Mouse (Mus musculus) stomach, embryonic 15.5 days (tissue): ENCODE results near the gene Pld2. TPM values are rescaled to one million over a fixed set of nuclear protein-coding genes. Genes with fewer than 3 reads are reported as not detected.

Experiments
- ATAC-seq: fragments of 200-750 bp; cut with Nextera tagmentation; 2 replicates; pipeline ENCODE4 v1.8.0; 2017; ENCODE audit warnings: low read depth, moderate number of reproducible peaks, moderate TSS enrichment; ENCODE audit not compliant: insufficient read depth, low FRiP score
- H3K27ac ChIP-seq: fragments of 300-500 bp; sonication (generic); 2 replicates; pipeline ENCODE4 v1.5.1; 2015; ENCODE audit warnings: mild to moderate bottlenecking, inconsistent platforms
- H3K27me3 ChIP-seq: fragments of 300-500 bp; sonication (generic); replicated peaks from 2 replicates; pipeline ENCODE4 v1.6.1; 2015; ENCODE audit warnings: inconsistent platforms
- H3K36me3 ChIP-seq: fragments of 300-500 bp; sonication (generic); 2 replicates; pipeline ENCODE4 v1.6.1; 2015; ENCODE audit warnings: inconsistent platforms
- H3K4me1 ChIP-seq: fragments of 300-500 bp; sonication (generic); 2 replicates; pipeline ENCODE4 v1.6.1; 2015; ENCODE audit warnings: inconsistent platforms
- H3K4me2 ChIP-seq: fragments of 300-500 bp; sonication (generic); 2 replicates; pipeline ENCODE4 v1.6.1; 2015; ENCODE audit warnings: mild to moderate bottlenecking, inconsistent platforms
- H3K4me3 ChIP-seq: fragments of 300-500 bp; sonication (generic); replicated peaks from 2 replicates; pipeline ENCODE4 v1.5.1; 2015; ENCODE audit warnings: inconsistent platforms
- H3K9ac ChIP-seq: fragments of 300-500 bp; sonication (generic); 2 replicates; pipeline ENCODE4 v1.6.1; 2015; ENCODE audit warnings: inconsistent platforms
- H3K9me3 ChIP-seq: fragments of 300-500 bp; sonication (generic); 2 replicates; pipeline ENCODE4 v1.6.1; 2016; ENCODE audit warnings: inconsistent platforms
- WGBS: fragments of 180-500 bp; shearing (Covaris S2); methylation state at CpG from one replicate; pipeline ENCODE4 v1.1.7; 2015; 5-methylcytosine and 5-hydroxymethylcytosine counted together
- polyA plus RNA-seq: library from polyadenylated mRNA; unstranded; fragments of >200 nt; fragmentation: Nextera tagmentation; extraction: Ambion mirVana; gene quantifications from 2 replicates; pipeline ENCODE4 v1.2.1, GENCODE M21; 2015

Gene Pld2
- polyA plus RNA-seq, 1 experiment from 2014 or later: 12.9 TPM

DNA sequence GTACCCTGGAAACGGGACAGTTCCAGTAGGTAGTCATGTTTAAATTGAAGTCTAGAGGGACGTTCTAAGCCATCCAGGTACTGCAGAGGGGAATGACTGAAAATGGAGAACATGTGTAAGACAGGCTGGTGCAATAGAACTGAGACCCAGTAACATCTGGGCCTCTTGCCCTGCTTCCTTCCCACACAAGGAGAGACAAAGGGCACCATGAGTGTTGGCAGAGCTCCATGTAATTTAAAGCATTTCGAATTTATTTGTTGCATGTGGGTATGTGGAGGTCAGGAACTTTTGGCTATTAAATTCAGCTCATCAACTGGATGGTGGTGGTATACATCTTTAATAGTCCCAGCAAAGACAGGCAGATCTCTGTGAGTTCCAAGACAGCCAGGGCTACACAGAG, 42.3 kb downstream of the Pld2 start:
- H3K4me1 ChIP-seq: peaks cover 58% of the 10 kb centered on the region
- H3K4me2 ChIP-seq: no peak overlapping the region
- no peaks in the 10 kb centered on the region for H3K27me3 ChIP-seq
- 52% methylated on average over 3 of the region's 3 CpGs for WGBS
- no peaks in the 10 kb centered on the region for H3K36me3 ChIP-seq
- no peak overlapping the region for H3K4me3 ChIP-seq
- no peak overlapping the region for H3K9ac ChIP-seq
- H3K27ac ChIP-seq: 0 out of 2 replicates have a peak overlapping the region, but pooled peaks have one; percentile 79
- H3K9me3 ChIP-seq: no peaks in the 10 kb centered on the region
- no peak for ATAC-seq

- 42% methylated on average over 6 of the region's 6 CpGs for WGBS
- H3K27ac ChIP-seq: peak overlapping the region; percentile 79
- no peak overlapping the region for H3K4me3 ChIP-seq
- no peaks in the 10 kb centered on the region for H3K27me3 ChIP-seq
- H3K9ac ChIP-seq: no peak overlapping the region
- H3K4me1 ChIP-seq: peaks cover 54% of the 10 kb centered on the region
- H3K4me2 ChIP-seq: peak overlapping the region; percentile 2; the same call in 1 of the 2 replicates
- ATAC-seq: no peak
- H3K36me3 ChIP-seq: no peaks in the 10 kb centered on the region
- H3K9me3 ChIP-seq: no peaks in the 10 kb centered on the region
Measured at GRCm38 (mm10) chr11:70583022-70583714, 43.3 kb downstream of the Pld2 start.

GRCm38 (mm10) chr11:70583775-70584174, 43.9 kb downstream of the Pld2 start:
- Histone ChIP-seq H3K36me3 (no peaks in the 10 kb centered on the region), H3K9ac (no peak overlapping the region), H3K27me3 (no peaks in the 10 kb centered on the region), H3K4me1 (peaks cover 48% of the 10 kb centered on the region), H3K4me3 (no peak overlapping the region), H3K4me2 (no peak overlapping the region), H3K27ac (peak overlapping the region; percentile 79), H3K9me3 (no peaks in the 10 kb centered on the region)
- no peak for ATAC-seq
- 82% methylated on average over 7 of the region's 7 CpGs for WGBS

DNA sequence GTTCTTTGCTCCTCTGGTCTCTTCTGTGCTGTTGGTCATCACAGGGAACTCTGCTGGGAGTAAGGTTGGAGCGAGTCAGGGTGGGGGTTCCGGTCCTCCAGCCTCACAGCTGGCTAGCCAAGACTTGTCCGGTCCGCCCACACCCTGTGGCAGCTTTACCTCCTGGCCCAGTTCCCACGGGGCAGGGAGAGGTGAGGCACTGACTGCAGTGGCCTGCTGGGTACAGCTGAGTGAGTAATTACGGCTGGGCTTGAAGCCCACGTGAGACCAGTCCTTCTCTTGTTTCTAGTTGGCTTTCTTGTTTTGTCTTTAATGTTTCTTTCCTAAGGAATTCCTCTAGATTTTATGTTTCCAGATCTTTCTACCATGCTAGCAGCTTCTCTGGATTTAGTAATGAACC, 45.6 kb downstream of the Pld2 start:
- ATAC-seq: peak; percentile 79
- Histone ChIP-seq H3K4me2 (no peak overlapping the region), H3K9ac (no peak overlapping the region), H3K27me3 (no peaks in the 10 kb centered on the region), H3K36me3 (no peaks in the 10 kb centered on the region), H3K27ac (peak overlapping the region; percentile 52), H3K4me3 (no peak overlapping the region), H3K4me1 (peaks cover 36% of the 10 kb centered on the region), H3K9me3 (no peaks in the 10 kb centered on the region)
- 35% methylated on average over 7 of the region's 7 CpGs for whole genome bisulfite sequencing

- WGBS: 78% methylated on average over 3 of the region's 3 CpGs
- H3K27me3 ChIP-seq: no peaks in the 10 kb centered on the region
Measured at GRCm38 (mm10) chr11:70586261-70586660, 46.4 kb downstream of the Pld2 start.

GRCm38 (mm10) chr11:70586954-70587353, 47.1 kb downstream of the Pld2 start:
- Histone ChIP-seq H3K9ac (no peak overlapping the region), H3K4me2 (no peak overlapping the region), H3K4me3 (no peak overlapping the region), H3K27me3 (no peaks in the 10 kb centered on the region), H3K9me3 (no peaks in the 10 kb centered on the region), H3K4me1 (peaks cover 35% of the 10 kb centered on the region), H3K36me3 (no peaks in the 10 kb centered on the region), H3K27ac (no peak overlapping the region)
- ATAC-seq: no peak
- 70% methylated on average over 5 of the region's 5 CpGs for WGBS

More at GRCm38 (mm10) chr11:70586261-70586660, 46.4 kb downstream of the Pld2 start:
- Histone ChIP-seq H3K4me2 (no peak overlapping the region), H3K9me3 (no peaks in the 10 kb centered on the region), H3K4me3 (no peak overlapping the region), H3K36me3 (no peaks in the 10 kb centered on the region), H3K4me1 (peaks cover 36% of the 10 kb centered on the region), H3K9ac (no peak overlapping the region), H3K27ac (0 out of 2 replicates have a peak overlapping the region, but pooled peaks have one; percentile 52)
- ATAC-seq: no peak

- no peak for ATAC-seq
- Histone ChIP-seq H3K4me2 (no peak overlapping the region), H3K9ac (no peak overlapping the region), H3K27me3 (no peaks in the 10 kb centered on the region), H3K4me1 (0 out of 2 replicates have a peak, but pooled peaks cover 7% of the 10 kb centered on the region), H3K9me3 (no peaks in the 10 kb centered on the region), H3K27ac (no peak overlapping the region), H3K4me3 (no peak overlapping the region), H3K36me3 (no peaks in the 10 kb centered on the region)
- 84% methylated on average over 1 of the region's 1 CpGs for WGBS
Measured at GRCm38 (mm10) chr11:70591733-70592132, 51.9 kb downstream of the Pld2 start.

DNA sequence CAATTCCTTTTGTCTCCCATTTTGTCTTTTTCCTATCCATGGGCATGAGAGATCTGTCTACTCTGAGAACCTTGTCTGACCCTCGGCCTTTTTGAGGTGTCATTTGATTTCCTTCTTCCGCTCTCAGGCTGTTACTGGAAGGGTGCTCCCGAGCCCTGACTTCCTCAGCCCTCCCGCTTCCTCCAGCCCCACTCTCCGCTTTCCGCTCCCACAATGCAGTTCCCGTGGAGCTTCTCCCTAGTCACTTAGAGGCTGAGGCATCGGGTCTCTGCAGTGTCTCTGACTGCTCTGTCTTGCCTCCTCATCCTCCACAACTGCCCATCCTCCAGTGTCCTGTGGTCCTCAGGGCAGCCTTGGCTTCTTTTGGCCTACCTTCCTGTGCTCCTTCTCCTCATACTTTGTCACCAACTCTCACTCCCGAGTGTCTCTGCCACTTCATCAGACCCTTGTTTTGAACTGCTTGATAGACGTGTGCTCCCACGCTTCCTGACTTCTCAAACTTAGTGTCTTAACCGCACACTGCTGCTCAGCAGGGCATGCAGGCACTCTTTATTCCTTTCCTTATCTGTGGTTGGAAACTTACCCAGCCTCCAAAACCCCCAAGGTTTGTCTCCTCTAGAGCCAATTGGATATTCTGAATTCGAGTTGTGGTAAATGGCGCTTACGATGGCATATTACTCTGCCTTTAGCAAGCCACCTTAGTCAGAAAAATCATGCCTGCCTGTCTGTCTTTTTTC, 54.6 kb downstream of the Pld2 start:
- H3K4me1 ChIP-seq: 0 out of 2 replicates have a peak, but pooled peaks cover 3% of the 10 kb centered on the region
- no peak overlapping the region for H3K4me3 ChIP-seq
- H3K9ac ChIP-seq: no peak overlapping the region
- H3K9me3 ChIP-seq: no peaks in the 10 kb centered on the region
- H3K36me3 ChIP-seq: peaks cover 4% of the 10 kb centered on the region; the same call in 1 of the 2 replicates
- H3K27ac ChIP-seq: no peak overlapping the region; the same call in 1 of the 2 replicates
- no peak for ATAC-seq
- H3K4me2 ChIP-seq: no peak overlapping the region
- WGBS: 74% methylated on average over 15 of the region's 15 CpGs
- H3K27me3 ChIP-seq: no peaks in the 10 kb centered on the region

DNA sequence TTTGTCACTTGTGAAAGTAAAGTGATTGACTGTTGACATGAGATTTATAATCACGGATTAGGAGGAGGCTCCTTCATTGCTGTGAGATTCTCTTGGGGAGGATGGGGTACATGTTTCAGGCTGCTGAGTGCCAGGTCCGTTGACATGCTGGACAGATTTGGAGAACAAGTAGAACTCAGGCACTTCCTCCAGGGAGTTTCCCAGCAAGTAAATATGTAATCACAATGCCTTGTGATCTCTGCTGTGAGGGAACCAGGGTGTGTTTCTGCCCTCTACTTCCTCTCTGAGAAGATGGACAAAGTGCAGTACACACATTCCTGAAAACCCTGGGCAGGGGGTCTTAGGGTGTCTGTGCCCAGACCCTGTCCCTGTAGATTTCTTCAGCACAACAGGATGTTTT, 55.8 kb downstream of the Pld2 start:
- 0 out of 2 replicates have a peak, but pooled peaks cover 3% of the 10 kb centered on the region for H3K4me1 ChIP-seq
- no peak overlapping the region for H3K4me3 ChIP-seq
- no peak for ATAC-seq
- H3K4me2 ChIP-seq: 0 out of 2 replicates have a peak overlapping the region, but pooled peaks have one; percentile 2
- WGBS: 40% methylated on average over 2 of the region's 2 CpGs
- no peaks in the 10 kb centered on the region for H3K9me3 ChIP-seq
- peak overlapping the region; percentile 57 for H3K27ac ChIP-seq
- no peak overlapping the region for H3K9ac ChIP-seq
- no peaks in the 10 kb centered on the region for H3K27me3 ChIP-seq
- peaks cover 4% of the 10 kb centered on the region; the same call in 1 of the 2 replicates for H3K36me3 ChIP-seq

- no peaks in the 10 kb centered on the region for H3K27me3 ChIP-seq
- 0 out of 2 replicates have a peak, but pooled peaks cover 3% of the 10 kb centered on the region for H3K4me1 ChIP-seq
- no peak for ATAC-seq
- H3K9ac ChIP-seq: no peak overlapping the region
- H3K4me2 ChIP-seq: no peak overlapping the region
- 65% methylated on average over 4 of the region's 4 CpGs for WGBS
- no peak overlapping the region for H3K4me3 ChIP-seq
- H3K36me3 ChIP-seq: peaks cover 4% of the 10 kb centered on the region; the same call in 1 of the 2 replicates
- H3K27ac ChIP-seq: peak overlapping the region; percentile 57
- no peaks in the 10 kb centered on the region for H3K9me3 ChIP-seq
Measured at GRCm38 (mm10) chr11:70596094-70596493, 56.2 kb downstream of the Pld2 start.

GRCm38 (mm10) chr11:70597301-70597700, 57.4 kb downstream of the Pld2 start:
- WGBS: 74% methylated on average over 6 of the region's 6 CpGs
- H3K9me3 ChIP-seq: no peaks in the 10 kb centered on the region
- H3K36me3 ChIP-seq: peaks cover 11% of the 10 kb centered on the region; the same call in 1 of the 2 replicates
- no peak for ATAC-seq
- H3K27ac ChIP-seq: no peak overlapping the region
- H3K9ac ChIP-seq: no peak overlapping the region
- no peaks in the 10 kb centered on the region for H3K27me3 ChIP-seq
- no peak overlapping the region for H3K4me2 ChIP-seq
- H3K4me1 ChIP-seq: 0 out of 2 replicates have a peak, but pooled peaks cover 3% of the 10 kb centered on the region
- no peak overlapping the region for H3K4me3 ChIP-seq

DNA sequence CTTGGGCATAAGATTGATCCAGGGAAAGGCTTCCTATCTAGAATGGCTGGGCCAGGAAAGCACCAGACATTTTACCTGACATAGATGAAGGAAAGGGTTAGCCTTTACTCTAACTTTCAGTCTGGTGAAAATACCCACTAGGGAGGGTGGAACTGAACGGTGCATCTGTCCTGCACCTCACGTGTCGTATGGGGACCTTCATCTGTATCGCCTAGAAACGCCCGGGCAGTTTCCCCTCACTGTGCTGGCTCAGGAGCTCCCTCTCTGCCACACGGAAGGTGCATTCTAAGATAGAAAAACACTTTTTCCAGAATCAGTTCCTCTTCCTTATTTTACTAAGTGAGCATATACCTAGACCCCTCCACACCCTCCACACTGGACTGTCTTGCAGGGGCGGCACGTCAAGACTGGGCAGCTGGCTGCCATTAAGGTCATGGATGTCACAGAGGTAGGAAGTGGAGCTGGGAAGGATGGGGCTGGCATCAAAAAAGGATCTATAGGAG, 58.6 kb downstream of the Pld2 start:
- no peak overlapping the region for H3K27ac ChIP-seq
- peaks cover 11% of the 10 kb centered on the region; the same call in 1 of the 2 replicates for H3K36me3 ChIP-seq
- no peak for ATAC-seq
- WGBS: 88% methylated on average over 9 of the region's 9 CpGs
- H3K27me3 ChIP-seq: no peaks in the 10 kb centered on the region
- H3K4me3 ChIP-seq: no peak overlapping the region
- H3K4me1 ChIP-seq: 0 out of 2 replicates have a peak, but pooled peaks cover 3% of the 10 kb centered on the region
- no peak overlapping the region for H3K9ac ChIP-seq
- H3K4me2 ChIP-seq: no peak overlapping the region
- H3K9me3 ChIP-seq: no peaks in the 10 kb centered on the region
